Mouse (Mus musculus) urinary bladder, postnatal 14 days (tissue): ENCODE results near the gene Vmn2r57.
"Not testable (repeated sequence)": the region's sequence is repeated elsewhere in the genome, so short reads cannot be mapped to it uniquely, and the experiment has no call there.

ENCODE experiments used
- DNase-seq: peaks from one replicate; pipeline ENCODE4 v3.0.0; 2021; ENCODE audit warnings: low spot score

Gene Vmn2r57

DNA sequence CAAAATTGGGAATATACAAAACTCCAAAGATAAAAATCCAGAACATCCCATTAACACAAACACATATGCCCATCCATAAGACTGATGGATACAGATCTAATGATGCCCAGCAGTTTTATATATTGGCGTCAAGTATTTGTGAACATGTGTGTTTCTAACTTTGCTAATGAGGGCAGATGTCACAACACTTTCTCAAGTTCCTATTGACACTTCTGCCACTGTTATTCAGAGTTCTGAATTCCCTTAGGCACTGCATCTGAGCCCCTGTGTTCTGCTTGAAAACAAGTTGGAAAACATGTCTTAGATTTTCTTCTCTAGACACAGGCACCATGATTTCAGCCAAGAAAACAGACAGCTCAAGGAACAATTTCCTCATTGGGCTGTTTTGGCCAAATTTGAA lies at the start of gene Vmn2r57:
Vmn2r57 (minus strand) TSS at position 101 of the 400 bp plus-strand sequence.
- DNase-seq = not testable (repeated sequence)

DNA sequence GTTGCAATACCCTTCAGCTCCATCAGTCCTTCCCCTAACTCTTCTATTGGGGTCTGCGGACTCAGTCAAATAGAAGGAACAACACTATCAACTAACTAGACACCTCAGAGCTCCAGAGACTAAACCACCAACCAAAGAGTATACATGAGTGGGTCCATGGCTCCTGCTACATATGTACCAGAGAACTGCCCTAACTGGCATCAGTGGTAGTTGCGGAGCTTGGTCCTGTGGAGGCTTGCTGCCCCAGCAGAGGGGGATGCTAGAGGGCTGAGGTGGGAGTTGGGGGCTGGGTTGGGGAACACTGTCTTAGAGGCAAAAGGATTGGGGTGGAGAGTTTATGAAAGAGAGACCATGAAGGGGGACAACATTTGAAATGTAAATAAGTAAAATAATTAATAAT lies 49.4 kb upstream of the Vmn2r57 start:
- no peak for DNase-seq

DNA sequence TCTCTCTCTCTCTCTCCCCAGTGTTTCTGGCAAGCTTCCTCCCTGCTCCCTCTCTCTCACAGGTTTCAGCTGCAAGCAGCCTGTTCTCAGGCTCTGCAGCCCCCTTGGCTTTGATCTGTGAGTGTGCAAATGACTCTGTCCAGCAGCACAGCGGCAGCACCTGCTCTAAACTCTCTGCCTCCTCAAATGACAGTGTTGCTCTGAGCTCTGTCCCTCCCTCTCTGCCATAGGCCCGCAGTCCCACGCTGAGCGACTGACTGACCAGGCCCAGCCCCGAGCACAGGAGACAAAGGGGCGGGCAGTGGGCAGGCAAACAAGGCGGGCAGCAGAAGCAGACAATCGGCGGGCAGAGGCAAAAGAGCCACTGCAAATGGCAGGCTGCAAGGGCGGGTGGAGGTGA lies 3.4 kb upstream of the Vmn2r57 start:
- DNase-seq = no peak

DNA sequence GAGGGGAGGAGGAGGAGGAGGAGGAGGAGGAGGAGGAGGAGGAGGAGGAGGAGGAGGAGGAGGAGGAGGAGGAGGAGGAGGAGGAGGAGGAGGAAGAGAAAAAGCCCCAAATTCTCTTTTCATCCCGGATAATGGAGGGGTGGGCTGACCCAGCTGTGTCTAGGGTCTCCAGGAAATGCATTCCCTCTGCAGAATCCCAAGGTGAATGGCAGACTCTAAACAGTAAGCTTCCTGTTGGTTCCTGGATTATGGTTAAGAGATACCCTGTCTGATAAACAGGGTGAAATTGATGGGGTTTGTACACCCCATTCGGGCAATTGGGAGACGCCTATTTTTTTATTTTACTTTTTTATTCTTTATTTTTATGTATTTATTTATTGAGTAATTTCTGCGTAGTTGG lies 54.4 kb downstream of the Vmn2r57 start:
- no peak for DNase-seq

DNA sequence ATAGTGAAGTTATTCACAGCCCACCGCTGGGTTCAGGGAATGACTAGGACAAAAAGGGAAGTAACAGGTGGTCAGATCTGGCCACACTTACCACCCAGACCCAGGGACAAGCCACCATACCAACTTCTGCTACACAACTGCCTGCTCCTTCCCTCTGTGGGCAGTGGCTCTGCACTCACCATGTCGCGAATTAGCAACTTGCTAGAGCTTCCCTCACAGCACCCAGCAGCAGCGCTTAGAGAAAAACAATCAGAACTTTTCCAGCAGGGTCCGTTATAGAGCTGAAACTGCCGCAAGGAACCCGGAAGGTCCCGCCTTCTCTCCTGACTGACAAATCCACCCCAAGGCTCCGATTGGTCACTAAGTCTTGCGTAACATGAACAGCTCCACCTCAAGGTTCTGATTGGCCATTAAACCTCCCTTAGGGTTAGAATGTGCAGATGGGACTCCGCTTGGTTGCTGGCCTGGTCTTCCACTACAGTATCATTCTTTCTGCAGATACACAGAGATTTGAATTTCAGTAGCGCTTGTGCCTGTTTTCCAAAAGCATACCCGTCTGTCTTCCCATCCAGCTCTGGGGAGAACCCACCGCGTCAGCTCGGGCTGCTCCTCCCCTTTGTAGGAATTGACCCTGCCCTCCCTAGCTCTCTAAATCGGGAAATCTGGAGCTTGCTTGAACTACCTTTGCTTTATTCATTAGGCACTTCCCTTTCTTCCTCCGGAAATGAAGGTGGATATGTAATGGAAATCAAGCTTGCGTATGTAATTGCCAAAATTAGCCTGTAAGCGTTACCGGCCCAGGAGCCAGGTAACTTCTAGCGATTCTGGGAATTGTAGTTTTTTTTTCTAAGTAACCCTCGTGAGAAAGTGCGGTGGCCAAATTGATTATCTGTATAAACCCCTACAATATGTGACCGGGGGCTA lies 55.2 kb downstream of the Vmn2r57 start, which contains the start of gene AI987944:
AI987944 (minus strand) TSS at position 332 of the 924 bp plus-strand sequence.
- DNase-seq = peak; percentile 83
